Mouse (Mus musculus) spleen, adult 2 months (tissue): ENCODE data around the gene Zfp663.

Source experiments
- CTCF ChIP-seq: fragments of 200-500 bp; IDR thresholded peaks from 2 replicates; pipeline ENCODE4 v1.5.1; 2011; ENCODE audit warnings: mild to moderate bottlenecking, inconsistent platforms; ENCODE audit not compliant: insufficient read depth, insufficient read length, insufficient replicate concordance; ENCODE audit errors: extremely low read depth
- POLR2A ChIP-seq: fragments of 200-500 bp; IDR thresholded peaks from 2 replicates; pipeline ENCODE4 v1.6.1; 2011; ENCODE audit warnings: low read depth, low read length, inconsistent platforms

- no peak for TF ChIP-seq CTCF
- TF ChIP-seq POLR2A: no peak
Measured at GRCm38 (mm10) chr2:165367868-165368439, 575 bp downstream of the Zfp663 start.
